Comparison of ENCODE assay signal across 13 mouse cellular contexts in genomic region chr12:92120164-92120815, GRCm38 (mm10).
"Had no signal": no experiment of that assay in that cellular context is flagged by ENCODE, and none has a peak within 500 bp of the region (broad histone marks: within the 10 kb centered on the region; RNA-seq: fewer than 3 reads in every experiment).

No protein-coding gene starts in this region.

- H3K4me1 ChIP-seq: liver, embryonic 15.5 days; midbrain, embryonic 13.5 days had no signal

- H3K9ac ChIP-seq: liver, embryonic 15.5 days; midbrain, embryonic 13.5 days had no signal

- H3K27me3 ChIP-seq: liver, embryonic 15.5 days; midbrain, embryonic 13.5 days had no signal

- H3K4me3 ChIP-seq: left cerebral cortex, adult 2 months; liver, embryonic 15.5 days; midbrain, embryonic 13.5 days had no signal

- H3K9me3 ChIP-seq: liver, embryonic 15.5 days; midbrain, embryonic 13.5 days had no signal

- H3K4me2 ChIP-seq: liver, embryonic 11.5 days; liver, embryonic 15.5 days; midbrain, embryonic 13.5 days had no signal

- H3K27ac ChIP-seq: left cerebral cortex, adult 2 months; liver, embryonic 15.5 days; midbrain, embryonic 13.5 days had no signal

- DNase-seq: kidney, adult 8-10 months; kidney, postnatal 25 days; lung, adult 2 months; lung, postnatal 36 days; right cerebral cortex, adult 18-20 months; spleen, adult 18-20 months; thymus, adult 18-20 months; thymus, postnatal 14 days had no signal

- H3K36me3 ChIP-seq: liver, embryonic 15.5 days; midbrain, embryonic 13.5 days had no signal

- ATAC-seq: lung, postnatal 0 days; midbrain, embryonic 13.5 days had no signal
